Mouse (Mus musculus) spleen, adult 2 months (tissue): ENCODE measurements around the gene A930002H24Rik.

Experiments used
- CTCF ChIP-seq: fragments of 200-500 bp; IDR thresholded peaks from 2 replicates; pipeline ENCODE4 v1.5.1; 2011; ENCODE audit warnings: mild to moderate bottlenecking, inconsistent platforms; ENCODE audit not compliant: insufficient read depth, insufficient read length, insufficient replicate concordance; ENCODE audit errors: extremely low read depth
- POLR2A ChIP-seq: fragments of 200-500 bp; IDR thresholded peaks from 2 replicates; pipeline ENCODE4 v1.6.1; 2011; ENCODE audit warnings: low read depth, low read length, inconsistent platforms

GRCm38 (mm10) chr17:63838144-63838543 lies 25.4 kb downstream of the A930002H24Rik start:
- TF ChIP-seq CTCF (no peak), POLR2A (no peak)
